Mouse (Mus musculus) cortical plate, adult 2 months (tissue): ENCODE measurements around the gene Shcbp1l.

Experiments
- CTCF ChIP-seq: fragments of 200-500 bp; IDR thresholded peaks from 2 replicates; pipeline ENCODE4 v1.5.1; 2011; ENCODE audit warnings: mild to moderate bottlenecking, control low read depth, low read length; ENCODE audit not compliant: insufficient read depth; ENCODE audit errors: extremely low read depth
- POLR2A ChIP-seq: fragments of 200-500 bp; IDR thresholded peaks from 2 replicates; pipeline ENCODE4 v1.6.1; 2011; ENCODE audit warnings: mild to moderate bottlenecking, low read length, control low read depth; ENCODE audit not compliant: insufficient read depth; ENCODE audit errors: extremely low read depth

GRCm38 (mm10) chr1:153432329-153432728, 7.4 kb downstream of the Shcbp1l start:
- TF ChIP-seq CTCF (no peak), POLR2A (no peak)
